Mouse (Mus musculus): ENCODE data around the gene Enox1. TPM values are rescaled to one million over a fixed set of nuclear protein-coding genes. Genes with fewer than 3 reads are reported as not detected.

Enox1 gene
- total and polyA plus RNA-seq, 3 experiments, result not detected

DNA sequence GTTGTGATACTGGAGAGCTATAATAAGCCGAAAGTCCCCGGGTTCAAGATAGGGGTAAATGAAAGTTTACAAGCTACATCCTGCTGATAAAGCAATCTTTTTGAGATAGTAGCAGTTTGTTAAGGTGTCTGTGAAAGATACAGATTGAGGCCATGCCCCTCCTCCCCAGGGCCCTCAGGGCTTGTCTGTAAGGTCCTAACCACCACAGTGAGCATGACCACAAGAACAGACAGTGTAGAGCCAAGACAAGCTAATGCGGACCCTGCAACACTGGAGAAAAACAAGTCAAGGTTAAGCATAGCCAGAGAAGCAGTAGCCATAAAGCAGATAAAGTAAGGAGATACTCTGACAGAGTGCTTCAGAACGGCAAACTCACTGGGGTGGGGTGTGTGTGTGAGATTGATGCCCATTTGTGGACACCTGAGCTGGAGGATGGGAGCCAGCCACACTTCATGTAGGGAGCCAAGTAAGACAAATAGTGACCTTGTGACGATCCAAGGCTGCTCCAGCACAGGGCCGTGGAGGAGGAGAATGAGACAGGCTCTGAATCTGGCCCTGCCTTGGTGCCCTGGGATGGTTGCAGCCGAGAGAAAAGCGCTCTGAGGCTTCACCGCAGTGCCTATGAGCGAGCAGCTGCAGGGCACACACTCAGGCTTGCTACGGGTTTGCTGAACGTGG, 348.0 kb downstream of the Enox1 start:
- H3K9ac ChIP-seq (ENCODE audit: insufficient read depth, low read depth), result no peak overlapping the region
- no peak for DNase-seq (ENCODE audit: extremely low read depth)
- no peaks in the 10 kb centered on the region for H3K4me1 ChIP-seq (ENCODE audit: control insufficient read depth in 1 of 2, insufficient read depth in 2 of 2)
- no peak overlapping the region for H3K4me2 ChIP-seq (ENCODE audit: insufficient read depth, low read depth, poor library complexity, severe bottlenecking)
- in situ Hi-C loops (cut with MboI; ENCODE audit: low pct_ligation_motif_present, low pct_unique_long_range_greater_than_20kb, low sequenced_read_pairs), result no loop called here
- H3K9me3 ChIP-seq (replicated peaks; ENCODE audit: low read length), result peaks cover 65% of the 10 kb centered on the region
- H3K27ac ChIP-seq (ENCODE audit: insufficient read depth, low read depth), result no peak overlapping the region
- dilution Hi-C loops (cut with MboI; ENCODE audit: extremely low pct_ligation_motif_present, extremely low pct_unique_long_range_greater_than_20kb, low sequenced_read_pairs), result no loop called here
- no peaks in the 10 kb centered on the region for H3K27me3 ChIP-seq (replicated peaks)
- no peaks in the 10 kb centered on the region for H3K36me3 ChIP-seq (replicated peaks in 1 of 2; ENCODE audit: control insufficient read depth in 1 of 2, insufficient read depth in 1 of 2, low read length in 1 of 2)
- no peaks in the 10 kb centered on the region for H3K79me2 ChIP-seq (replicated peaks; ENCODE audit: control insufficient read depth, extremely low read depth, insufficient read depth, poor library complexity, severe bottlenecking)
- no peak for TF ChIP-seq SMC3 (IDR thresholded peaks at IDR 0.05; ENCODE audit: low read depth, low read length)
- TF ChIP-seq MXI1 (IDR thresholded peaks at IDR 0.05; ENCODE audit: low read depth, low read length), result no peak
- TF ChIP-seq ZMIZ1 (IDR thresholded peaks at IDR 0.05; ENCODE audit: low read depth, low read length), result no peak
- no peak for TF ChIP-seq JUND (conservative IDR thresholded peaks at IDR 0.05; ENCODE audit: low read depth, low read length)
- no peak for TF ChIP-seq HCFC1 (IDR thresholded peaks at IDR 0.05; ENCODE audit: low read depth, low read length)
- no peak for TF ChIP-seq NELFE (IDR thresholded peaks at IDR 0.05; ENCODE audit: low read depth, low read length)
- TF ChIP-seq USF1 (IDR thresholded peaks at IDR 0.05; ENCODE audit: low read depth, low read length), result no peak
- TF ChIP-seq CTCF (conservative IDR thresholded peaks at IDR 0.05 in 1 of 2, IDR thresholded peaks at IDR 0.05 in 1 of 2; ENCODE audit: low read depth in 2 of 2, low read length in 2 of 2), result no peak
- no peak for TF ChIP-seq TBP (conservative IDR thresholded peaks at IDR 0.05; ENCODE audit: low read depth, low read length)
- no peak for TF ChIP-seq E2F4 (IDR thresholded peaks at IDR 0.05; ENCODE audit: insufficient replicate concordance, low read depth, low read length)
- no peak for TF ChIP-seq MAX (IDR thresholded peaks at IDR 0.05; ENCODE audit: low read length)
- H3K4me3 ChIP-seq (replicated peaks in 1 of 3; ENCODE audit: low read depth in 2 of 3, low read length in 2 of 3, poor library complexity in 1 of 3), result no peak overlapping the region

DNA sequence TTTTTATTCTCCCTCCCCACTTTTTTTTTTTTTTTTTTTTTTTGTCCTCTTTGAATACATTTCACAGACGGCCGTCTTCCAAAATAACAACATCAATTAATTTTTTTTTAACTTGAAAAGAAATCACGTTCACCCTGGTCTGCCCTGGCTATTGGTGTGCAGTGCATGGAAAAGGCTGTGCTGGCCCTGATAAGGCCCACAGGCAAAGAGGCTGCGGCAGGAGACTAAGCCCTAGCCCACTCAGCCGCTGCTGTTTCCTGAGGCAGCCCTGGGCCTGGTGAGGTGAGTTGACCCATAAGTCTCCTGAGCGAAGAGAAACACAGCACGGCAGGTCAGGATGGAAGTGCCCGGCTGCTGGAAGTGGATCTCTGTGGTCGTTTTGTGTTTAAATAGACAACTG, 349.8 kb downstream of the Enox1 start:
- H3K9ac ChIP-seq (ENCODE audit: insufficient read depth, low read depth), result no peak overlapping the region
- no peak overlapping the region for H3K27ac ChIP-seq (ENCODE audit: insufficient read depth, low read depth)
- DNase-seq (ENCODE audit: extremely low read depth), result no peak
- H3K4me3 ChIP-seq (replicated peaks in 1 of 3; ENCODE audit: low read depth in 2 of 3, low read length in 2 of 3, poor library complexity in 1 of 3), result no peak overlapping the region
- no peaks in the 10 kb centered on the region for H3K79me2 ChIP-seq (replicated peaks; ENCODE audit: control insufficient read depth, extremely low read depth, insufficient read depth, poor library complexity, severe bottlenecking)
- H3K4me2 ChIP-seq (ENCODE audit: insufficient read depth, low read depth, poor library complexity, severe bottlenecking), result no peak overlapping the region
- no peaks in the 10 kb centered on the region for H3K4me1 ChIP-seq (ENCODE audit: control insufficient read depth in 1 of 2, insufficient read depth in 2 of 2)
- no peak for TF ChIP-seq SMC3 (IDR thresholded peaks at IDR 0.05; ENCODE audit: low read depth, low read length)
- no peak for TF ChIP-seq POLR2AphosphoS2 (IDR thresholded peaks at IDR 0.05; ENCODE audit: low read depth, low read length)
- no peak for TF ChIP-seq IRF4 (IDR thresholded peaks at IDR 0.05; ENCODE audit: low read depth, low read length)
- no peak for TF ChIP-seq USF1 (IDR thresholded peaks at IDR 0.05; ENCODE audit: low read depth, low read length)
- TF ChIP-seq JUND (conservative IDR thresholded peaks at IDR 0.05; ENCODE audit: low read depth, low read length), result no peak
- TF ChIP-seq MAFK (IDR thresholded peaks at IDR 0.05; ENCODE audit: insufficient replicate concordance, low read length), result no peak
- no peak for TF ChIP-seq UBTF (IDR thresholded peaks at IDR 0.05; ENCODE audit: low read depth, low read length)
- TF ChIP-seq JUN (IDR thresholded peaks at IDR 0.05; ENCODE audit: insufficient read depth, low read depth, low read length), result no peak
- TF ChIP-seq USF2 (conservative IDR thresholded peaks at IDR 0.05; ENCODE audit: low read depth, low read length), result no peak
- TF ChIP-seq GABPA (IDR thresholded peaks at IDR 0.05; ENCODE audit: insufficient replicate concordance, low read depth, low read length), result no peak
- H3K9me3 ChIP-seq (replicated peaks; ENCODE audit: low read length), result peaks cover 63% of the 10 kb centered on the region
- no peaks in the 10 kb centered on the region for H3K27me3 ChIP-seq (replicated peaks)
- H3K36me3 ChIP-seq (replicated peaks in 1 of 2; ENCODE audit: control insufficient read depth in 1 of 2, insufficient read depth in 1 of 2, low read length in 1 of 2), result no peaks in the 10 kb centered on the region
- dilution Hi-C loops (cut with MboI; ENCODE audit: extremely low pct_ligation_motif_present, extremely low pct_unique_long_range_greater_than_20kb, low sequenced_read_pairs) (no loop called here), in situ Hi-C loops (cut with MboI; ENCODE audit: low pct_ligation_motif_present, low pct_unique_long_range_greater_than_20kb, low sequenced_read_pairs) (no loop called here)
